Mouse (Mus musculus): ENCODE data around the gene Elmo2.

GRCm38 (mm10) chr2:165371066-165371465 is 44.8 kb upstream of the Elmo2 start:
- peak; percentile 62 for TF ChIP-seq POLR2A (IDR thresholded peaks at IDR 0.05; ENCODE audit: low read depth, low read length)
- no peak for TF ChIP-seq SIN3A (IDR thresholded peaks at IDR 0.05; ENCODE audit: low read length)
- TF ChIP-seq CTCF (conservative IDR thresholded peaks at IDR 0.05 in 1 of 2, IDR thresholded peaks at IDR 0.05 in 1 of 2; ENCODE audit: low read depth in 2 of 2, low read length in 2 of 2) = no peak
- TF ChIP-seq MAFK (IDR thresholded peaks at IDR 0.05; ENCODE audit: insufficient replicate concordance, low read length) = no peak
- no peak for TF ChIP-seq ZNF384 (IDR thresholded peaks at IDR 0.05; ENCODE audit: low read depth, low read length)
- no peak for TF ChIP-seq CHD1 (IDR thresholded peaks at IDR 0.05; ENCODE audit: low read depth, low read length)
- no peak for TF ChIP-seq MXI1 (IDR thresholded peaks at IDR 0.05; ENCODE audit: low read depth, low read length)
